Mouse (Mus musculus) heart, embryonic 16.5 days (tissue): ENCODE measurements at regions not wholly inside any gene's neighbourhood (a gene's known extent, or its start where the extent isn't known, plus 50 kb on each side); places are given as distances from the start of the nearest gene placed in this dataset. TPM values are rescaled to one million over a fixed set of nuclear protein-coding genes. Genes with fewer than 3 reads are reported as not detected.

Experiments used
- microRNA-seq: library from miRNA; unstranded; fragments of <30 nt; microRNA quantifications from one replicate; pipeline ENCODE4, GENCODE M21; 2017

Small RNAs in the stretch of these regions (microRNA-seq; reads per million reads assigned to microRNA genes)
- not detected for gene Gm27883
